Mouse (Mus musculus) midbrain, postnatal 0 days (tissue): ENCODE measurements around the gene Ttc7. TPM values are rescaled to one million over a fixed set of nuclear protein-coding genes. Genes with fewer than 3 reads are reported as not detected.

ENCODE experiments used
- ATAC-seq: fragments of 200-750 bp; cut with Nextera tagmentation; 2 replicates; pipeline ENCODE4 v1.8.0; 2017; ENCODE audit warnings: moderate number of reproducible peaks, mild to moderate bottlenecking, moderate TSS enrichment, moderate library complexity; ENCODE audit not compliant: low FRiP score
- DNase-seq: peaks from one replicate; pipeline ENCODE4 v3.0.0-alpha.2; 2015; ENCODE audit warnings: low spot score
- H3K27ac ChIP-seq: fragments of 300-500 bp; sonication (generic); 2 replicates; pipeline ENCODE4 v1.5.1; 2014; ENCODE audit warnings: low read depth, mild to moderate bottlenecking, low read length, mixed read lengths
- H3K27me3 ChIP-seq: fragments of 300-500 bp; sonication (generic); 2 replicates; pipeline ENCODE4 v1.6.1; 2014; ENCODE audit warnings: low read length, control low read depth, mixed read lengths; ENCODE audit not compliant: insufficient read depth
- H3K36me3 ChIP-seq: fragments of 300-500 bp; sonication (generic); 2 replicates; pipeline ENCODE4 v1.6.1; 2014; ENCODE audit warnings: low read length, control low read depth, mixed read lengths; ENCODE audit not compliant: insufficient read depth
- H3K4me1 ChIP-seq: fragments of 300-500 bp; sonication (generic); 2 replicates; pipeline ENCODE4 v1.6.1; 2014; ENCODE audit warnings: mild to moderate bottlenecking, control low read depth, antibody characterized with exemption, low read length, mixed read lengths; ENCODE audit not compliant: insufficient read depth
- H3K4me2 ChIP-seq: fragments of 300-500 bp; sonication (generic); 2 replicates; pipeline ENCODE4 v1.6.1; 2014; ENCODE audit warnings: low read depth, mild to moderate bottlenecking, low read length, mixed read lengths; ENCODE audit not compliant: poor library complexity, severe bottlenecking
- H3K4me3 ChIP-seq: fragments of 300-500 bp; sonication (generic); 2 replicates; pipeline ENCODE4 v1.5.1; 2014; ENCODE audit warnings: low read depth, mild to moderate bottlenecking, low read length, moderate library complexity
- H3K9ac ChIP-seq: fragments of 300-500 bp; sonication (generic); replicated peaks from 2 replicates; pipeline ENCODE4 v1.6.1; 2014; ENCODE audit warnings: mild to moderate bottlenecking, low read length, moderate library complexity, mixed read lengths; ENCODE audit not compliant: poor library complexity, severe bottlenecking
- H3K9me3 ChIP-seq: fragments of 300-500 bp; sonication (generic); 2 replicates; pipeline ENCODE4 v1.6.1; 2016; ENCODE audit warnings: low read length, control low read depth
- CTCF ChIP-seq: IDR thresholded peaks from 2 replicates; pipeline ENCODE4 v1.5.1; 2016; ENCODE audit warnings: antibody characterized with exemption, mild to moderate bottlenecking
- WGBS: fragments of 180-500 bp; shearing (Covaris S2); extraction: QIAGEN DNeasy Blood & Tissue Kit; methylation state at CpG from one replicate; pipeline ENCODE4 v1.1.7; 2014; 5-methylcytosine and 5-hydroxymethylcytosine counted together
- polyA plus RNA-seq: library from polyadenylated mRNA; unstranded; fragments of >200 nt; fragmentation: Nextera tagmentation; extraction: Ambion mirVana; gene quantifications from 2 replicates; pipeline ENCODE4 v1.2.1, GENCODE M21; 2015
- total RNA-seq: library from RNA; depleted of rRNA; stranded (reverse); fragments of >200 nt; gene quantifications from 2 replicates; pipeline ENCODE4 v1.2.3, GENCODE M21; 2014; rRNA removed

Gene Ttc7
- total RNA-seq (5.3 and 13.9 TPM in 2 replicates), polyA plus RNA-seq (9.9 and 11.1 TPM in 2 replicates)

- Histone ChIP-seq H3K4me1 (peaks cover 6% of the 10 kb centered on the region; the same call in 1 of the 2 replicates), H3K9ac (peak within 1 kb of the TSS; percentile 67), H3K4me2 (peak within 1 kb of the TSS; percentile 99), H3K27ac (peak within 1 kb of the TSS; percentile 69), H3K4me3 (peak within 1 kb of the TSS; percentile 71), H3K27me3 (0 out of 2 replicates have a peak, but pooled peaks cover 5% of the 10 kb centered on the region), H3K36me3 (no peaks in the 10 kb centered on the region), H3K9me3 (no peaks in the 10 kb centered on the region)
- DNase-seq (peak; percentile 91), ATAC-seq (peak; percentile 88)
- 0% methylated on average over 27 of the region's 38 CpGs for WGBS
- TF ChIP-seq CTCF, result no peak
Measured at GRCm38 (mm10) chr17:87282706-87283053, at the start of gene Ttc7. TSS of gene Ttc7 (plus strand) at chr17:87282886.

GRCm38 (mm10) chr17:87235019-87235418 lies 47.7 kb upstream of the Ttc7 start:
- 0 out of 2 replicates have a peak, but pooled peaks cover 4% of the 10 kb centered on the region for H3K9me3 ChIP-seq
- no peak overlapping the region for H3K4me3 ChIP-seq
- no peaks in the 10 kb centered on the region for H3K36me3 ChIP-seq
- DNase-seq, result no peak
- H3K4me1 ChIP-seq, result no peaks in the 10 kb centered on the region
- no peak overlapping the region for H3K9ac ChIP-seq
- ATAC-seq, result 0 out of 2 replicates have a peak, but pooled peaks have one; percentile 10
- H3K4me2 ChIP-seq, result no peak overlapping the region
- no peak overlapping the region for H3K27ac ChIP-seq
- no peaks in the 10 kb centered on the region for H3K27me3 ChIP-seq
- no peak for TF ChIP-seq CTCF
- 94% methylated on average over 6 of the region's 6 CpGs for WGBS

- Histone ChIP-seq H3K27ac (no peak overlapping the region), H3K27me3 (no peaks in the 10 kb centered on the region), H3K4me3 (no peak overlapping the region), H3K4me2 (no peak overlapping the region), H3K9ac (no peak overlapping the region), H3K4me1 (no peaks in the 10 kb centered on the region), H3K9me3 (0 out of 2 replicates have a peak, but pooled peaks cover 12% of the 10 kb centered on the region), H3K36me3 (no peaks in the 10 kb centered on the region)
- DNase-seq (peak; percentile 56), ATAC-seq (0 out of 2 replicates have a peak, but pooled peaks have one; percentile 47)
- peak; percentile 9; the same call in 1 of the 2 replicates for TF ChIP-seq CTCF
- 52% methylated on average over 18 of the region's 18 CpGs for WGBS
Measured at GRCm38 (mm10) chr17:87236725-87237650, 45.7 kb upstream of the Ttc7 start.

- Histone ChIP-seq H3K27ac (no peak overlapping the region), H3K9ac (no peak overlapping the region), H3K4me3 (no peak overlapping the region), H3K4me1 (no peaks in the 10 kb centered on the region), H3K27me3 (no peaks in the 10 kb centered on the region), H3K4me2 (no peak overlapping the region), H3K9me3 (0 out of 2 replicates have a peak, but pooled peaks cover 10% of the 10 kb centered on the region), H3K36me3 (no peaks in the 10 kb centered on the region)
- ATAC-seq (no peak), DNase-seq (no peak)
- TF ChIP-seq CTCF, result no peak
- WGBS, result 85% methylated on average over 11 of the region's 11 CpGs
Measured at GRCm38 (mm10) chr17:87237826-87238225, 44.9 kb upstream of the Ttc7 start.

- DNase-seq (no peak), ATAC-seq (no peak)
- H3K4me2 ChIP-seq, result no peak overlapping the region
- WGBS, result 67% methylated on average over 9 of the region's 9 CpGs
- no peaks in the 10 kb centered on the region for H3K4me1 ChIP-seq
- H3K36me3 ChIP-seq, result no peaks in the 10 kb centered on the region
- no peak overlapping the region for H3K4me3 ChIP-seq
- TF ChIP-seq CTCF, result no peak
- 0 out of 2 replicates have a peak, but pooled peaks cover 7% of the 10 kb centered on the region for H3K9me3 ChIP-seq
- H3K27ac ChIP-seq, result no peak overlapping the region
- no peaks in the 10 kb centered on the region for H3K27me3 ChIP-seq
- H3K9ac ChIP-seq, result no peak overlapping the region
Measured at GRCm38 (mm10) chr17:87246103-87246502, 36.6 kb upstream of the Ttc7 start.

- Histone ChIP-seq H3K9ac (no peak overlapping the region), H3K4me2 (no peak overlapping the region), H3K27ac (no peak overlapping the region), H3K36me3 (peaks cover 41% of the 10 kb centered on the region), H3K4me3 (no peak overlapping the region), H3K27me3 (no peaks in the 10 kb centered on the region), H3K9me3 (no peaks in the 10 kb centered on the region), H3K4me1 (no peaks in the 10 kb centered on the region)
- WGBS, result 76% methylated on average over 8 of the region's 8 CpGs
- no peak for TF ChIP-seq CTCF
- ATAC-seq (no peak), DNase-seq (no peak)
Measured at GRCm38 (mm10) chr17:87254384-87254783, 28.3 kb upstream of the Ttc7 start.
